Mouse (Mus musculus): ENCODE measurements around the gene Fbxo7.

Gene Fbxo7

DNA sequence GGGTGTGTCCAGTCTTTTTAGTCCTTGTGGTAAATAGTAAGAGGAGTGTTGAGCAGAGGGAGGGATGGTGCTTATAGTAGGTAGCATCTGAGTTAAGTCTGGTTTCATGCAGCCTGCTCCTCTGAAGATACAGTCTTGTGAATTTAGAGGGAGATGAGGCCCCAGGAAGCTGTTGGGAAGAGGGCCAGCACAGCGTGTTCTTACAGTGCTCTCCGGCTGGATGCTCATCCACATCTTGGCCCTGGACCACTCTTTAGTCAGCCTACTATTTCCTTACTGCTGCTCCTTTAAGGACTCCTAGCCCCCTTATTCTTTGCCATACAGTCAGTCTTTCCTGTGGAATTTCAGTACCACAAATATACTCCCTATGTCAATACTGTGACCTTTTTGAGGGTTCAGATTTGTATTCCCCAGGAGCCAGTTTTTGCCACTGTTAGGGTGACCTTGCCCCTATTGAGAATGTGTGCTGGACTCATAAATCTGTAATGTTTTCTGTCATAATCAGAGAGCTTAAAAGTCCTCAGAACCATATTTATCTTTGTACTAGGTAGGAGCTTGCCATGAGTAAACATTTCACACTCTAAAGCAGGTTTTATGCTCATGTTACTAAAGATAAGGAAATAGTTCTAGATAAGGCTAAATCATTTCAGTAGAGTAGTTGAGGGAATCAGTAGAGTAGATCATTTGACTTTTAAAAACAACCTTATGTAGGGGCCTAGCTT is 12.4 kb downstream of the Fbxo7 start:
- DNase-seq (ENCODE audit: low read depth, low spot score) = no peak

GRCm38 (mm10) chr10:86043651-86044050 is 21.9 kb downstream of the Fbxo7 start:
- DNase-seq (ENCODE audit: low read depth, low spot score) = no peak

DNA sequence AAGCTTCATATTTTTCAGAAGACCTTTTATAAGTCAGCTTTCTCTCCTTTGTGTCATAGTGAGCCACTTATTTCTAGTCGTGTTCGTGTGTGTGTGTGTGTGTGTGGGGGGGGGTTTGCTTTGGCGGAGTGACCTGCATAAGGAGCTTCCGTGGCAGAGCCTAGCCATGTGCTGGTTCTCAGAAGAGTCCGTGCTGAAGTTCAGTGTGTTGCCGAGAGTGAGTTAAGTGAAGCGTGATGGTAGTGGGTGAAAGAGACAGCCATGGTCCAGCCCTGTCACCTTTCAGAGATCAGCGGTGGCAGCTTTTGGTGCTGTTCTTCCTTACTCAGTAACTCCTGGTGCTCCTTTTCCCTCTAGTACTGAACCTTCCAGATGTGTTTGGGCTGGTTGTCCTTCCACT is 22.3 kb downstream of the Fbxo7 start:
- DNase-seq (ENCODE audit: low read depth, low spot score) = no peak

- no peak for DNase-seq (ENCODE audit: low read depth, low spot score)
Observed at GRCm38 (mm10) chr10:86046371-86046770, 24.6 kb downstream of the Fbxo7 start.

GRCm38 (mm10) chr10:86047786-86048185 is 26.0 kb downstream of the Fbxo7 start:
- no peak for DNase-seq (ENCODE audit: low read depth, low spot score)

DNA sequence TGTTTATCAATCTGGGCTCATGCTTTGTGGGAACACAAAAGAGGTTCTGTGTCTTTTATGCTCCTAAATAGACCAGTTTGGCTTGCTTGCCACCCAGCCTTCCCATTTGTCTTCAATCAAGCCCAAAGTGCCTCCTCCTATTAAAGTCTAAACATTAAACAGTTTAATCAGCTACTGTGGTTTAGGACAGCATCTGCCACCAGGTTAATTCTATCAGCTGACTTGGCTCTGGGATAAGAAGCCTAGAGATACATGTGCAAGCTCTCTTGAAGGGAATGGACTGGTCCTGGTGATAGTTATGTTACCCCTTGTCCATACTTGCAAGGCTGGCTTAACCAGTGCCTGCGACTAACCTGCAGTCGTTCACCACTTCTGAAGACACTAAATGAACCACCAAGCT is 28.8 kb downstream of the Fbxo7 start:
- no peak for DNase-seq (ENCODE audit: low read depth, low spot score)

DNA sequence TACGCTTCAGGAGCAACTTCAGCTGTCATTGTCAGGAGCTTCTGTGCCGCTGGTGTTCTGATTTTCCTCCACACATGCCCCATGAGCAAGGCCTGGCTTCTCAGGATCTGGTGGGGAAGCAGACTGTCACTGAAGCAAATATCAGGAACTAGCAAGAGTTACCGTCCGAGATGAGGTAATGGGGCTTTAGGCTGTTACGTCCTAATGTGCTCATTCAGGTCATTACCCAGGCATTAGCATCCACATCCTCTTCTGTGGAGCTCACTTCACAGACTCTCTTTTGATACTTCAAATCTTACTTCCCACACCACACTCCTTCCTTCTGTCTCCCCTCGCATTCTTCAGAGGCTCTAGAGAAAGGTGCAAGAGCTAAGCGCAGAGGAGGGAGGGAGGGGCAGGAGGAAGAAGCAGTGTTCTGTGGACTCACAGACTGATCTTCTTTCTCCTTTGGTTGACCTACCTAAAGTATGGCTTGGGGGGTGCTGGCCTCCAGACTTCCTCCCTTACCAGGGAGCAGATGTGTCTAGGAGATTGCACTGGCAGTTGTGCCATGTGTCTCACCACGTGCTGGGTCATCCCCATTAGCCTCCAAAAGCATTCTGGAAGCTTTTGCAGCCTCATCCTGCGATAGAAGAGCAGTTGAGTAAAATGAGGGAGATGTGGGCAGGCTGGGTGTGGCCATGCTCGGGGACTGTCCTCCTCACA is 31.2 kb downstream of the Fbxo7 start:
- no peak for DNase-seq (ENCODE audit: low read depth, low spot score)

DNA sequence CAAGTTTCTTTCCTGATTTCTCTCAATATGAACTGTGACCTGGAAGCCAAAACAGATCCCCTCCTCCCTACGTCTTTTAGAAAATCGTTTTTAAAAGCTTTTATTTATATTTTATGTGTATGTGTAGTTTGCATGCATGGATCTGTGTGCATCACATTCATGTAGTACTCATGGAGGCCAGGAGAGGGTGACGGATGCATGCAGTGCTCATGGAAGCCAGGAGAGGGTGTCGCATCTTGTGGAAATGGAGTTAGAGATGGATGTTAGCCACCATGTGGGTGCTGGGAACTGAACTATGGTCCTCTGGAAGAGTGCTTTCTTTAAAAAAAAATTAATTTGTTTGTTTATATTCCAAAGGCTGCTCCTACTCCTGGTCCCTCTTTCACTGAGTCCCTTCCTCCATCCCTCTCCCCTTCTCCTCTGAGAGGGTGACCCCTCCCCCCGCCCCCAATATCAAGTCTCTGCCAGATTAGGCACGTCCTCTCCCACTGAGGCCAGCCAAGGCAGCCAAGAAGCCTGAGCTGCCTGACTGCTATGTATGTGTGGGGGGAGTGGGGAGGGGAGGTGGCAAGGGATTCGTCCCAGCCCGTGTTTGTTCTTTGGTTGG is 34.6 kb downstream of the Fbxo7 start:
- no peak for DNase-seq (ENCODE audit: low read depth, low spot score)

DNA sequence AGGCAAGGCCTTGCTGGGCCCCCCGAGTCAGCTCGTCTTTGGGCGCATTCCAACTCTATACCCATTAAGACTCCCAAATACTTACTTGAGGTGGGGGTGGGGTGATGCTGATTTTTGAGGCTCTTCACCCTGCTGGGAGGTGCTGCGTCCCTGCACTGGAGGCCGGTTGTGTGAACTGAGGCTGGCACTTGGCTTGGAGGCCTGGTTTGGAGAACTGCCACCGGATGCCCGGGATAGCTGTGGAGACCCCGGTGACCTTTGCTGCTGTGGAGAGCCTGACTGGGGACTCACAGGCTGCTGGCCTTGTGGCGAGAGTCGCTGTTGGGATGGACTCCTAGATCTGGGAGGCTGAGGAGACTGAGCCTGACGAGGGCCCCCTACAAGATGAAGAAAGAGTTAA is 35.5 kb downstream of the Fbxo7 start:
- DNase-seq (ENCODE audit: low read depth, low spot score) = no peak

- no peak for DNase-seq (ENCODE audit: low read depth, low spot score)
Observed at GRCm38 (mm10) chr10:86057712-86058111, 35.9 kb downstream of the Fbxo7 start.

DNA sequence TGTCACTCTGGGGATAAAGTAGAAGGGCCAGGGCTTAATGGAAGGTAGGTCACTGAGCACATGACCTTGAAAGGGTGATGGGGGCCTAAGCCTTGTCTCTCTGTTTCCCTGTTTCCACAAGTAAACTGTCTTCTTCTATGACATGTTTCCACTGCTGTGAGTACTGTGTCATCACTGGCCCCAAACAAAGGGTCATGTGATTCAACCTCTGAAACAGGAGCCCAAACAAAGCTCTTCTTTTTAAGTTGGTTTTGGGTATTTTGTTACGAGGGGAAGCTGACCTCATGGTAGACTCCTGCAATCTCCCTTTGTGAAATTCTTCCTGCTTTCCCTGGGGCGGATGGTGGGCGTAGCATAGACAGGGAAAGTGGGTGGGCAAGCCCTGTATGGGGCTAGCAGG is 38.5 kb downstream of the Fbxo7 start:
- no peak for DNase-seq (ENCODE audit: low read depth, low spot score)

DNA sequence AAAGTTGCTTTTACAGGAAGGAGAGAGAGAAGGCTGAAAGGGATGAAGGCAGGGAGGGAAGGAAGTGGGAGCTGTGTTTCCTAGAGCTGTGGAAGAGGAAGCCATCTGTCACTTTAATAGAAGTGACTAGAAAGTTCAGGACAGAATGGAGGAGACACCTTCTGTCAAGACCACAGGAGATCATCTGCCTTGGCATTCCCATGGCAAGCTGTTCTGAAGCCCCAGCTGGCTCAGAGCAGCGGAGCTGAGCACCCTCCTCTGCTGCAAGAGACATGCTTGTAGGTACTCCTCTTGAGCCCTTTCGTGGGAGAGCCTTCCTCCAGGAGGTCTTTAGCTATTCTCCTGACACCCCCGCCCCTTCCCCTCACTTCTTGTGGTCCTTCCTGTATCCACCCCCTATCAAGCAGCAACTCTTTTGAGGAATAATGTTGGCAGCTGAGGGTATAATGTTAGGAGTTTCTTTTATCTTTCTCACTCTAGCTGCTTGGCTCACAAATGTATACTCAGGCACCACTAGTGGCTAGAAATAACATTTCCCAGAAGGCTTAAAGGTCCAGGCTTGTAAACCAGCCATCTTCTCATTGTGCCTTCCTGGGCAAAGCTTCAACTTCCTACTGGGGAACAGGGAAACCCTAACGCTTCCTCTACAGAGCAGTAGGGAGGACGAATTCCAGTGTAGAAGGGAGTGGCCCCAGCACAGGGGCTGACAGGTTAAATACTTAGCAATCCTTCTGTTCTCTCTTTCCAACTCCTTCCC is 40.7 kb downstream of the Fbxo7 start:
- no peak for DNase-seq (ENCODE audit: low read depth, low spot score)

DNA sequence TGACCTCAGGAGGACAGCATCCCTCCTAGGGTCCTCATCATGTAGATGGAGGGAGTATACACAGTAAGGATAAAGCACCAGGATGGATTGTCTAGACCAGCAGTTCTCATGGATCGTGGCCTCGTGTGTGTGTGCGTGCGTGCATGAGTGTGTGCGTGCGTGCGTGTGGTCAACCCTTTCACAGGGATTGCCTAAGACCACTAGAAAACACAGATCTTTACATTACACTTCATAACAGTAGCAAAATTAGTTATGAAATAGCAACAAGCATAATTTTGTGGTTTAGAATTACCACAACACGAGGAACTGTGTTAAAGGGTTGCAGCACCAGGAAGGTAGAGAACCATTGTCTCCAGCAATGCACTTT is 41.2 kb downstream of the Fbxo7 start:
- DNase-seq (ENCODE audit: low read depth, low spot score) = no peak

DNA sequence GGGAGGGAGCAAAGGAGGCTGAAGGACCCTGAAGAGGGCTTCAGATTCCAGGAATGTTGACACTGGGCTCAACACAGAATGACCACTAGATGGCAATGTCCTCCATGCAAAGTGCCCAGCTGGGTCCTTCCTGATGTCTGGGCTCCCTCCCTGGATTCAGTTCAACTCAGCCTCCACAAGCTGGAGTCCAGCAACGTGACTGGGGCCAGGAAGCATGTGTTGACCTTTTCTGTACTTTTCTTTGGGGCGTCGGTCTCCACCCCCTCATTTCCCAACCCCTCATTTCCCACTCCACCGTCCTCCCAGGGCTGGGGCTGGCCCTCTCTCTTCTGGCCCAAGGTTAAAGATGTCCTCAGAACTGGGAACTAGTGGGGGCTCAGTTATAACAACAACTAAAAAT is 43.2 kb downstream of the Fbxo7 start:
- DNase-seq (ENCODE audit: low read depth, low spot score) = peak; percentile 76

DNA sequence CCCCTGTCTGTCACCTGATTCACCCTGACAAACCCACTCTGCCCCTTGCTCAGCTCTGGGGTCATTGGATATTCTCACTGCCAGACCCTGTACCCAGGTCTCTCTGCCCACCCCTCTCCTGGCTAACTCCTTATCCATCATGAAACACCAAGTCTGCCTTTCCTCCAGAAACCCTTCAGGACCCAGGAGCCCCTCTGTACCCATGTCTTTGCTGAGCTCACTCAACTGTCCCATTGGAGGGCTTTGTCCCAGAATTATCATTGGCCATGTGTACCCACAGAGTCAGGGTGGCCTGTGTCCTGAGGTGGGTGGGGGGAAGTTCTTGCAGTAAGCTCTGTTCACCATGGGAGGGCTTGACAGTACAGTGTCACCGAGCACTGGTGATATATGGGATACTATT is 43.9 kb downstream of the Fbxo7 start:
- DNase-seq (ENCODE audit: low read depth, low spot score) = no peak

DNA sequence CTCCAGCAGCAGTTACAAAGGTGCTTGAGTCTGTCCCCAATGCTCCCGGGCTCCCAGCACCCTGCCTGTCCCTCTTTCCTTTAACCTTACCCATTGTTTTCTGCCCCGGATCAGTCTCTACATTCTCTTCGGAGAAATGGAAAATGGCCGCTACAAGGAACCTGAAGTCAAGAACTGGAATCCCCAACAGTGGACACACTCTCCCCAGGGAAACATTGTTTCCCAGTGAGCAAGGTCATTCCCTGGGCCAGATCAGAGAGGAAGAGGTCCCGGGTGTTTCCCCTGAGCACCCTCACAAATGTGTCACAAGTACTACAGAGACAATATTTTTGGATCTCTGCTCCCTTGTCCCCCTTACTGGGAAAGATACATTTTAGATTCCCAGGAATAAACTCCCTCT is 44.9 kb downstream of the Fbxo7 start:
- DNase-seq (ENCODE audit: low read depth, low spot score) = no peak

DNA sequence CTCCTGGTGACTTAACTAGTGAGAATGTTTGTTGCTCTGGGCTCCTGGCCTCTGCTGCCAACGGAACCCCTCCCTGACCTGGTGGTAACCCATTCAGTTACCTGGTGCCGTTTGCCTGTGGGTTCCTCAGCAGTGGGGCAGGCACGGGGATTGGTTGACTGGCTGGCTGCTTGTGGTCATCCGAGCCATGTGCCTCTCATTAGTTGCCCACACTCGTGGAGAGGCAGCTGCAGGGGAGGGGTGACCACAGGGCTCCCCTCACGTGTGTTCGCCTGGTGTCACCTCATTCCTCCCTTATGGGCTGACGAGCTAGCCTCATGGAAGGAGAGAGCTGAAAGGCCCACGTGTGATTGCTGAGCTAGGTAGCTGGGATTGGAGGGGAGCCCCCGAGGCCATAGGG is 46.1 kb downstream of the Fbxo7 start:
- no peak for DNase-seq (ENCODE audit: low read depth, low spot score)

- DNase-seq (ENCODE audit: low read depth, low spot score) = no peak
Observed at GRCm38 (mm10) chr10:86069341-86069740, 47.6 kb downstream of the Fbxo7 start.

GRCm38 (mm10) chr10:86070751-86071150 is 49.0 kb downstream of the Fbxo7 start:
- no peak for DNase-seq (ENCODE audit: low read depth, low spot score)

- DNase-seq (ENCODE audit: low read depth, low spot score) = no peak
Observed at GRCm38 (mm10) chr10:86074134-86074533, 52.4 kb downstream of the Fbxo7 start.

- no peak for DNase-seq (ENCODE audit: low read depth, low spot score)
Observed at GRCm38 (mm10) chr10:86074971-86075711, 53.4 kb downstream of the Fbxo7 start.

DNA sequence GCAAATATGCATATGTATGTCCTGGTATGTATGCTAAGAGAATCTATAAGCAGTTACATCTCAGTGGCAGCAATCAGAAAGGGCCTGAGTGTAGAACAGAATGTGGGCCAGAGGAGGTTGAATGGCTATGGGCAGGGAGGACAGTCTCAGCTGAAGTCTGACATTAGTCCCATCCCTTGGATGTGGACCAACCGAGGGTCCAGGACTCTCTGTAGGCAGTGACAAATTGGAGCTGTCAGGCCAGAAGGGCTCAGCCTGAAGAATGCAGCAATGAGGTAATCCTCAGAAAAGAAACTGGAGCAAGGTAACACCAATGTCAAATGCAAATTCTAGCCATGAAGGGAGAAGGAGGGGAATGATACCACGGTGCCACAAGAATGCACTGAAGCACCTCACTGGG is 55.5 kb downstream of the Fbxo7 start:
- DNase-seq (ENCODE audit: low read depth, low spot score) = no peak
